Mouse (Mus musculus): ENCODE results near the gene Znhit2.

The Znhit2 gene

GRCm38 (mm10) chr19:6045366-6046293 is 15.4 kb upstream of the Znhit2 start:
- intact Hi-C loops (cut with DNase I): no loop called here

- intact Hi-C loops (cut with DNase I): no loop called here
Observed at GRCm38 (mm10) chr19:6046294-6047153, 14.5 kb upstream of the Znhit2 start, which contains the start of gene Syvn1. Syvn1 (plus strand) TSS chr19:6046576.

GRCm38 (mm10) chr19:6047154-6047898 is 13.7 kb upstream of the Znhit2 start:
- intact Hi-C loops (cut with DNase I): no loop called here

GRCm38 (mm10) chr19:6047899-6048166 is 13.2 kb upstream of the Znhit2 start:
- intact Hi-C loops (cut with DNase I): no loop called here

GRCm38 (mm10) chr19:6048681-6049410 is 12.1 kb upstream of the Znhit2 start:
- intact Hi-C loops (cut with DNase I): no loop called here

GRCm38 (mm10) chr19:6052516-6052915 is 8.5 kb upstream of the Znhit2 start:
- intact Hi-C loops (cut with DNase I): no loop called here

GRCm38 (mm10) chr19:6054296-6054695 is 6.7 kb upstream of the Znhit2 start:
- intact Hi-C loops (cut with DNase I): no loop called here

- intact Hi-C loops (cut with DNase I): no loop called here
Observed at GRCm38 (mm10) chr19:6056696-6057095, 4.3 kb upstream of the Znhit2 start.

- intact Hi-C loops (cut with DNase I): no loop called here
Observed at GRCm38 (mm10) chr19:6057313-6058096, 3.5 kb upstream of the Znhit2 start, which contains the start of the genes Mrpl49 and Fau. Mrpl49 (minus strand) TSS chr19:6057785. Fau (plus strand) TSS chr19:6057844.

- intact Hi-C loops (cut with DNase I): no loop called here
Observed at GRCm38 (mm10) chr19:6058513-6058912, 2.5 kb upstream of the Znhit2 start.

- intact Hi-C loops (cut with DNase I): no loop called here
Observed at GRCm38 (mm10) chr19:6058966-6059365, 2.0 kb upstream of the Znhit2 start.

- intact Hi-C loops (cut with DNase I): no loop called here
Observed at GRCm38 (mm10) chr19:6061641-6062302, 780 bp downstream of the Znhit2 start.

- intact Hi-C loops (cut with DNase I): no loop called here
Observed at GRCm38 (mm10) chr19:6062418-6062817, 1.4 kb downstream of the Znhit2 start.

- intact Hi-C loops (cut with DNase I): no loop called here
Observed at GRCm38 (mm10) chr19:6063081-6063480, 2.1 kb downstream of the Znhit2 start.

- intact Hi-C loops (cut with DNase I): no loop called here
Observed at GRCm38 (mm10) chr19:6066571-6066970, 5.6 kb downstream of the Znhit2 start.

GRCm38 (mm10) chr19:6067011-6067723 is 6.2 kb downstream of the Znhit2 start:
- intact Hi-C loops (cut with DNase I): no loop called here

- intact Hi-C loops (cut with DNase I): no loop called here
Observed at GRCm38 (mm10) chr19:6067724-6068415, 6.9 kb downstream of the Znhit2 start, which contains the start of gene Tm7sf2. Tm7sf2 (minus strand) TSS chr19:6068373.

GRCm38 (mm10) chr19:6068951-6069350 is 8.0 kb downstream of the Znhit2 start:
- intact Hi-C loops (cut with DNase I): no loop called here

All from adrenal gland (tissue).